Mouse (Mus musculus) megakaryocyte, adult 5-6 weeks (primary cell): Measurements from ENCODE around the gene Auts2. TPM values are rescaled to one million over a fixed set of nuclear protein-coding genes. Genes with fewer than 3 reads are reported as not detected.

Source experiments
- ATAC-seq: 2 replicates; pipeline ENCODE4 v1.8.0; 2016; ENCODE audit warnings: mild to moderate bottlenecking, inconsistent platforms; ENCODE audit not compliant: poor library complexity, severe bottlenecking
- total RNA-seq, 2 experiments: library from RNA; stranded (forward) in 1 of 2; stranded (reverse) in 1 of 2; fragments of 153-499, 151-499 nt in 1 of 2; fragments of 221-1000, 200-1000 nt in 1 of 2; gene quantifications; 2 replicates each; pipeline versions ENCODE4 v1.2.3 to v1.2.4; 2015 to 2017

Gene Auts2
- total RNA-seq, 2 experiments from 2014 or later: 0.42 to 1.1 TPM

DNA sequence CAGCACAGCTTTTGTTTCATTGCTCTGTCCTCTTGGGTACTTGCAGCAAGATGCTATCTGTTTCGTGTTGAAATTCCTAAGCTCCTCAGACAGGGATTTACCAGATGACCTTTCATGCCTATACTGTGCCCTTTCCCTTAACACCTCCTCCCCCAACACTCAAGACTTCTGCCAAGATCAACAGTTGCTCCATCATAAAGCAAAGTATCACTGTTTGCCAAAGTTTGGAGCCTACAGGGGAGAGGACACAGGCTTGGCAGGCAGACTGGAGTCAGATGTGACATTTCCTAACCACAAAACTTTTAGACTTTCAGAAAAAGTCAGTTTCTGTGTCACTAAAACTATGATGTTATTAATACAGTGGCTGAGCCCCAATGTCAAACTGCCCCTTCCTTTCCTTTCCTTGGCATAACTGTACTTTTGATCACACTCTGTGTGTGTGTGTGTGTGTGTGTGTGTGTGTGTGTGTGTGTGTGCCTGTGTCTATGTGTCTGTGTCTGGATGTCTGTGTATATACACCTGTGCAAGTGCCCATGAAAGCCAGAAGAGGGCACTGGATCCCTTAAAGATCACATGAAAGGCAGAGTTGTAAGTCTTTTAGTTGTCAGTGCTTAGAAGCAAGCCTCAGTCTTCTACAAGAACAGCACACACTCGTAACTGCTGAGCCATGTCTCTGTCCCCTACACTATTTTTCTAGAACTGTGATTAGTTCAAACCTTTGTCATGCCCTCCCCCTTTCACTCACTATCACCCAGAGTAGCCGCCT, 213.8 kb downstream of the Auts2 start:
- no peak for ATAC-seq

GRCm38 (mm10) chr5:132324246-132324883, 218.8 kb downstream of the Auts2 start:
- no peak for ATAC-seq

DNA sequence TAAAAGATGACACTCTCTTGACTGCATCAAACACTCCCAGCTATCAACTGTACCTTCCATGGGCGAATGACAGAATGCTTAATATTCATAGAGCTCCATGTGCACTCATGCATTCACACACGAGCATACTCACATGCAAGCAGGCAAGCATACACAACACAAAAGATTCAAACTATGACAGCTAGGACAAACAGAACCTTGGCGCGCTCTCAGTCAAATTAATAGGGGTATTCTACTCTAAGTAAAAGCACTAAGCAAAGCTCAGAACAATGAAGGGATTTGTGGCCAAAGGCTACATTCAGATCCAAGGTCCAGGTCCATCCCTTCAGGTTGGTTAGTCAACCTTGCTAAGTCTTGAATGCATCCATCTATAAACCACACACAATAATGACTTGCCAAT, 219.5 kb downstream of the Auts2 start:
- no peak for ATAC-seq

- ATAC-seq: no peak
Measured at GRCm38 (mm10) chr5:132322971-132323370, 220.2 kb downstream of the Auts2 start.

DNA sequence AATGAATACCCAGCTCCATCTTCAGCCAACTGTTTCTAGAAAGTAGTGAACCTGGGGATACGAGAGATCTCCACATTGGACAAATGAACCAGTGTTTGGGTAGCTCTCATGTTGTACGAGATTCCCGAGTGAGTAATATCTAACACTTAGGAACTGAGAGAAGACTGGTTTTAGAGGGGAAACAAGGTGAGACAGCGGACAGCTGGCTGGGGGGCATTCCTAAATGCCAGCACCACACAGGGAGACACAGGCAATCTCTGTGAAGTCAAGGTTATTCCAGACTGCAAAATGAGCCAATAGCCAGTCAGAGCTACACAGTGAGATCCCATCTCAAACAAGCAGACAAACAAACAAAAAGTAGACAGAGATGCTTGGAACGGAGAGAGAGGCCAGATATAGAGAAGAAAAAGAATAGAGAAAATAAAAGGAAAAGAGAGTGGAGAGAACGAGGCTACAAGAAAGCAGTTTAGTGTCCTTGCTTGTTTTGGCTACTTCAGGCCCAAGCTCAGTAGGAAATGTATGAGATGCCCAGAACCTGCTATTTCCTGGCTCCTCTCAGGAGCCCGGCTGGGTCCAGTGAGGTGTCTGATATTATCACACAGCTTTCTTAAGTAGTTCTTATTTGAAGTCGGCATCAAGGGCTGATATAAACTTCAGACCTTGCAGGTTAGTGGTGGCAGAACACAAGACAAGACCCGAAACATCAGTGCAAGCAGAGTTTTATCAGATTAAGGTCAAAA, 224.9 kb downstream of the Auts2 start:
- ATAC-seq: no peak

GRCm38 (mm10) chr5:132316897-132317296, 226.2 kb downstream of the Auts2 start:
- no peak for ATAC-seq

DNA sequence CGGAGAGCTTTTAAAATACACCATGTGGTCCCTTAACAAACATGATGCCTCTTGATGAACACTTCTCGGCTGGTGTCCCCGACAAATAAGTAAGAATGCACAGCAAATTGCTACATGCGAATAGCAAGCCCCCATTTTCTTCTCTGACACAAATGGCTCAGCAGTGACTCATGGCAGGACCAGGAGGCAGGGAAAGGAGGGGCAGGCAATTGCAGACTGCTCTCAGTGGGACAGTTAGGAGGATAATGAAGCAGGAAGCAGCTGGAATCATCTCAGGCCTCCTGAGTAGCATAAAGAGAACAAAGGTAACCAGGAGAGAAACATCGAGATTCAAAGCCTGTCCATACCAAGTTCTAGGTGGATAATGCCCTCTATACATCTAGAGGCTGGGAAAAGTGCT, 228.8 kb downstream of the Auts2 start:
- no peak for ATAC-seq

- ATAC-seq: no peak
Measured at GRCm38 (mm10) chr5:132307000-132307399, 236.1 kb downstream of the Auts2 start.

DNA sequence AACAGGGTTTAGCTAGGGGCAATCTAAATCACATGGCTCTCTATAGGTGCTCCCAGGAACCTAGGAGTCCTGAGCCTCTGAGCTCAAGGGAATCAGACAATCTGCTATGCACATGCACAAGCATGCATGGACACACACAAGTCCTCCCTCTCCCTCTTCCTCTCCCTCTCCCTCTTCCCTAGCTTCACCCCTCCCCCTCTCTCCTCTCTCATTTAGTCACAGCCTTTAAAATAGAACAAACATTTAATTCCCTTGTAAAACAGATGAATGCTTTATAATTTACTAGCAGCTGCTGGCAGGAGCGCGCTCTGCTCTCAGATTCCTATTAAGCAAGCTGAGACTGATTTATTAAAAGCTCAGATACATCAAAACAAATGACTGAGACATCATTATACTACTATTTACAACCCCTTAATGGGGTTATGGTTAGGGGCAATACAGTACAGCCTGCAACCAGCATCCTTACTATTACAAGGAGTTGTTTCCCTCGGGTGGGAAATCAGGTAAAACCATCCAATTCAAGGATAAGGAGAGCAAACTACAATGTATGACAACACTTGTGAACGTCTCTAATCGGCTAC, 237.7 kb downstream of the Auts2 start:
- no peak for ATAC-seq

DNA sequence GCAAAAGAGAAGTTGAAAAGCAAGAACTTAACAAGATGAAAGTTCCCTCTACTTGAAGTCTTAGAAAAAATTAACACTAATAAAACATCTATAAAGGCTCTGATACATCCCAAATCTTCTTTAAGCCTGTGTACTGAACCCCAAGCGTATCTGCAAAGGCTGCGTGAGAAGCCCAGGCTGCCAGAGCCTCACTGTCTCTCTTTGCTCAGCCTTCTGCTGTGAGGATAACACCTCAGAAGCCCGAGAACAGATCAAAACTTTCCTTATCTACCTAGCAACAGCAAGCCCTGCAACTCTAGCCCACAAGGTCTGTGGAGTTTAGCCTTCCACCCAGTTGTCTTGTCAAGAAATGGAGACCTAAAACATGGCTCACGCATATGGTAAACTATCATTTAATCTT, 240.4 kb downstream of the Auts2 start:
- ATAC-seq: no peak

DNA sequence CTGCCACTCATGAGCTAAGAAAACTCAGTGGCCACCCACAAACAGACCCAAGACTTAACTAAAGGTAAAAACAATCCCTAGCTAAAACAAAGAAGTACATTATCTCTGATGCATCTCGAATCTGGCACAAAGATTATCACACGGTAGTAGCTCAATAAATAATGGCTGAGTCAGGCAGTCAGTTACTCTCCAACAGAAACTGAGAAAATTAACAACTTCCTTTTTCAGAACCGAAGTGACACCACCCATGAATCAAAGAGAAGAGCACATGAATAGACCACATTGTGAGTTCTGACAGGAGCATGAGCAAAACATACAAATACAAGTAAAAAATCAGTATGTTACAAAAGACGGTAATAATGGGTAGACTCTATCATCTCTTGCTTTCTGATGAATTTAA, 242.3 kb downstream of the Auts2 start:
- peak; percentile 86 for ATAC-seq

GRCm38 (mm10) chr5:132299716-132300115, 243.4 kb downstream of the Auts2 start:
- no peak for ATAC-seq

GRCm38 (mm10) chr5:132298996-132299395, 244.1 kb downstream of the Auts2 start:
- no peak for ATAC-seq

DNA sequence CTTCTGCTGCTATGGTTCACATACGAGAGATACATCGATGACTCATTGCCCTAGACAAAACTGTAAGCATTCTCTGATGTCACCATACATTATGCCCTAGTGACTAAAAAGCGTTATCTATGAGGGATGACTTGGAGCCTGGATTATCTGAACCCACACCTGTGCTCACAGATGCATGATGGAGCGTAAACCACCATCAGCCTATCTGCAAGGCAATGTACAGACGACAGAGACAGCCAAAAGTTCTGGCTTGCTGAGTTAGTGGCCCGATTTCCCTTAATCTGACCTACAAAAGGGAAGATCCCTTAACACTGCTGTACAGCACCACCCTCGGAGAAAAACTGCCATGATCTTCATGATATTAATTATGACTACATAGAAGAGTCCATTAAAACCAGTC, 245.8 kb downstream of the Auts2 start:
- no peak for ATAC-seq

GRCm38 (mm10) chr5:132294469-132294868, 248.7 kb downstream of the Auts2 start:
- ATAC-seq: no peak

- ATAC-seq: no peak
Measured at GRCm38 (mm10) chr5:132292932-132293331, 250.2 kb downstream of the Auts2 start.

DNA sequence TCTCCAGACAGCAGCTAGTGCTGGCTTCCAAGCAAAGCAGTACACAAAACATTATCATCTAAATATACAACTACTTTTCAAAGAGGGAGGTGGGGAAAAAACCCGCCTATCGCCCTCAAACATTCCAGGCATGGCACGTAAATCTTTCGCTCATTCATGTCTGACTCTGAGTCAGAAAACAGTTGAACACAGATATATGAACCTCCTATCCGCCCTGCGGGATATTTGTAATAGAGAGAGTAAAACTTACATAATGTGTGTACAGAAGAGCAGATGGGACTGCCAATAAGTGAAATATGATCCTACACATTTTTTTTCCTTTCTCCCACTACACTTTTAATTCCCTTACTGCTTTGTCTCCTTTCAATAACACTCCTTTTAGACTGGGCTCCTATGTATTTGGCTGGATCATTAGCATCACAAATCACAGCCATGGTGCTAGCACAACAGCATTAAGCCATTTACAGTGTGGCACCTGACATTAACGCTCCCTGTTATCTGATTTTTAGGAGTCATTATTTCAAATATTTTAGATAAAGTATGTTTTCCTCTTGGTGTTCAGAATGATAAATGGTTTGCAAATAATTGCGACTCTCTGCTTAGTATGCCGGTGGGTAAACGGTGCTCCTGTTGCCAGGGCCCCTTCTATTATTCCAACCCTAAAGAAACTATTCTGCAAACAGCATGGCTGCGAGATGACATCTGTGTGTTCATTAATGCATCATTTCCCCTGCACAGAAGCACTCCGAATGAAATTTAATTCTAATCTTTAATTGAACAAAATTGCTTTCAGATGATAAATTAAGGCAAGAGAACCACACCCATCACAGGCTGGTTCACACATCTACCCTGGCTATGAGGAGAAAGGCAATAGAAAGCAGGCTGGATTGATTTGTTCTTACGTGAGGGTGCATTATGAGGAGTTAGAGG, 252.3 kb downstream of the Auts2 start:
- no peak for ATAC-seq

DNA sequence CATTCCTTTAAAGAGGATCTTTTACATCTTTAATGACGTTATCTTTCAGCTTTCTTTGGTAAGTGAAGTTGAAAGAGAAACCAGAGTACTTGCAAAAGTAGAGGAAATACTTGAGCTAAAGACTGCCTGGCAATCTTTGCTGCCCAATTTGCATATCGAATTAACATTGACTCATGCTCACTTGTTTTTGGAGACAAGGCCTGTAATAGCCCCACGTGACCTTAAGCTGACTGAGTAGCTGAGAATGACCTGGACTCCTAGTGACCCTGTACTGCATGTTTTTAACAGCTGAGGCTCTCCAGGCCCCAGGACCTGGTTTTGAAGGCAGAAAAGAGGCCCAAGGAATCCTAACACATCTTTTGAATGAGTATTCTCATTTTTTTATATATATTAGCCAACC, 259.4 kb downstream of the Auts2 start:
- no peak for ATAC-seq

GRCm38 (mm10) chr5:132274098-132274898, 268.8 kb downstream of the Auts2 start:
- ATAC-seq: no peak

DNA sequence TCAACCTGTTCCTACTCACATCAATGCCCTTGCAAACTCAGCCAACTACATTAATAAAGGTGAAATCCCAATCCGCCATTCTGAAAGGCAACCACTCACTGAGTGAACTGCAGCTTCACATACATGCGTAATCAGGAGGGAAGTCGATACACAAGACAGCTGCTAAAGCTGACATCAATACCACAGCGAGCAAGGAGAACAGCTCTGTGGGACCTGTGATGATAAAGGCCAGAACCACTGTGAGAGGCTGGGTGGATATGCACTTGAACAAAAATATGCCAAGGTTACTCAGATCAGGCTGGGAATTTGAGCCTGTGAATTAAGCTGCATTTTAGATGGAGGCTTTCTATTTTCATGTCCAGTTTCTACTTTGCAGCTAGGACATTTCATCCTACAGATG, 271.0 kb downstream of the Auts2 start:
- no peak for ATAC-seq
